Mouse (Mus musculus) left cerebral cortex, adult 2 months (tissue): ENCODE results near the gene Rnf31. TPM values are rescaled to one million over a fixed set of nuclear protein-coding genes. Genes with fewer than 3 reads are reported as not detected.

Experiments used
- DNase-seq, 2 experiments: peaks; one replicate each; pipeline ENCODE4 v3.0.0; 2021 to 2022; ENCODE audit warnings: low spot score in 2 of 2, mixed read lengths in 1 of 2; ENCODE audit errors: extremely low spot score in 1 of 2
- H3K27ac ChIP-seq: fragments of 200-600 bp; 2 replicates; pipeline ENCODE4 v1.8.1; 2022
- H3K4me3 ChIP-seq: fragments of 200-600 bp; 2 replicates; pipeline ENCODE4 v1.8.1; 2022
- CTCF ChIP-seq: fragments of 200-600 bp; IDR thresholded peaks from 2 replicates; pipeline ENCODE4 v1.8.1; 2022; ENCODE audit warnings: antibody characterized with exemption, mild to moderate bottlenecking, moderate library complexity
- intact Hi-C: fragments of 180-260 bp; cut with DNase I; formaldehyde crosslinking; loops from one replicate; pipeline ENCODE4 v1.15.1; 2025
- total RNA-seq, 2 experiments: library from RNA; stranded (reverse); gene quantifications; 2 replicates each; pipeline ENCODE4 v1.2.3; 2021

Rnf31 gene
- total RNA-seq, 2 experiments from 2014 or later, result 40.9 to 43.4 TPM

DNA sequence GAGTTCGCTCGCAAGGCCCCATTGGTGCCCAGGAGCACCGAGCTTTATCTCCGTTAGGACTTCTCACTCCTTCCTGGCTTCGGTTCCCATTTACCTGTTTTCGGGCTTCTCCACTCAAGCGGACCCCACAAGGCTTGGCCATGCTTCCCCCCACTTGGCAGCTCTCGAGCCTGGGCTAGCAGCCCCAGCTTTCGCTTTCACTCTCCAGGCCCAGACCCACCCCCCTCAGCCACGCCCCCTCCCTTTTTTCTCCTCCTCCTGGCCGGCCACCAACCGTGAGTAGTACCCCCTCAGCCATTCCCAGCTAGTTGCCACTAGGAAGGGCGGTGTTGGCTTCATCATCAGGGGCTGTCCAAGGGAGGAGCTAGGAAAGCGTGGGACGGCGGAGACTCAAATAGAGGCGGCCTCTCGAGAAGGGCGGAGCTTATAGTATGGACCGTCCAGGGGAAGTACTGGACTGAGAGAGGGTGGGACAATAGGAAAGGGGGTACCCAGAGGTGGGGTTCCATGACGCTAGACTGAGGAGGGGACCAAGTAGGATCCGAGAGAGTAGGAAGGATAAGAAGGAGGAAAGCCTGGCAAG is 669 bp upstream of the Rnf31 start, which contains the start of gene Psme2:
Gene Psme2 (minus strand): TSS at position 366 of the 583 bp plus-strand sequence.
- peak; percentile 86 to 88 for DNase-seq
- TF ChIP-seq CTCF, result no peak
- intact Hi-C loops, result loop anchor here (1.0 kb wide), 1 partner anchor 31 kb away; the partner anchor contains the start of genes A730061H03Rik and Dcaf11
- H3K27ac ChIP-seq, result peak within 1 kb of the TSS; percentile 94
- peak within 1 kb of the TSS; percentile 91 for H3K4me3 ChIP-seq

DNA sequence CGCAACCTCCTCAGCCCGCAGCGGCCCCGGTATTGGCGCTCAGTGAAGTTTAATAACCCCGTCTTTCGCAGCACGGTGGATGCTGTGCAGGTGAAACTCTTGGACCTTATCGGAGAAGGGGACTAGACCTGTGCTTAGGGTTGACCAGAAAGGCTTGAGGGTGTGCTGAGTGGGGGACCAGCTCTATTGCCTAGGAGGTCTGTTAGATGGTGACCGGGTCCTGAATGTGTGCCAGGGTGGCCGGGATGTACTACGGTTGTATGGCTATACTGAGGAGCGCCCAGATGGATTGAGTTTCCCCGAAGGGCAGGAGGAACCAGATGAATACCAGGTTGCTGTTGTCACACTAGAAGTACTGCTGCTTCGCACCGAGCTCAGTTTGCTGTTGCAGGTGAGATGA is 718 bp downstream of the Rnf31 start:
- peak overlapping the region; percentile 91 for H3K4me3 ChIP-seq
- DNase-seq, result no peak
- peak overlapping the region; percentile 79; the same call in 1 of the 2 replicates for H3K27ac ChIP-seq
- intact Hi-C loops, result no loop called here
- TF ChIP-seq CTCF, result no peak

DNA sequence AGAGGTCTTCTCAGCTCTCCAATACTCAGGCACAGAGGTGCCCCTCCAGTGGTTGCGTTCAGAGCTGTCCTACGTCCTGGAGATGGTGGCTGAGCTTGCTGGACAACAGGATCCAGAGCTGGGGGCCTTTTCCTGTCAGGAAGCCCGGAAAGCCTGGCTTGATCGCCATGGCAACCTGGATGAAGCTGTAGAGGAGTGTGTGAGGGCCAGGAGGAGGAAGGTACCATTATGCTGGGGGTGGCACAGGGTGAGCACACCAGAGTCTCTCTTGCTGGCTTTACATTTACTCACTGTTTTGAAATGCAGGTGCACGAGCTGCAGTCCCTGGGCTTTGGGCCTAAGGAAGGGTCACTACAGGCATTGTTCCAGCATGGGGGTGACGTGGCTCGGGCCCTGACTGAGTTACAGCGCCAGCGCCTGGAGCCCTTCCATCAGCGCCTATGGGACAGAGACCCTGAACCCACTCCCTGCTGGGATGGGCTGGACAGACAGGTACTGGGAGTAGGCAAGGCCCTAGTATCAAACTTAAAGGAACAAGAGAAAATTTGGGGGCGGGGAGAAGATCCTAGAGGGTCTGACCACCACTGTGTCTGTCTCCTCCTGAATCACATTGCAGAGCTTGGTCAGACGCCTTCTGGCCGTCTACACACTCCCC is 4.7 kb downstream of the Rnf31 start:
- Histone ChIP-seq H3K4me3 (no peak overlapping the region), H3K27ac (no peak overlapping the region)
- intact Hi-C loops, result no loop called here
- TF ChIP-seq CTCF, result no peak
- DNase-seq, result no peak

DNA sequence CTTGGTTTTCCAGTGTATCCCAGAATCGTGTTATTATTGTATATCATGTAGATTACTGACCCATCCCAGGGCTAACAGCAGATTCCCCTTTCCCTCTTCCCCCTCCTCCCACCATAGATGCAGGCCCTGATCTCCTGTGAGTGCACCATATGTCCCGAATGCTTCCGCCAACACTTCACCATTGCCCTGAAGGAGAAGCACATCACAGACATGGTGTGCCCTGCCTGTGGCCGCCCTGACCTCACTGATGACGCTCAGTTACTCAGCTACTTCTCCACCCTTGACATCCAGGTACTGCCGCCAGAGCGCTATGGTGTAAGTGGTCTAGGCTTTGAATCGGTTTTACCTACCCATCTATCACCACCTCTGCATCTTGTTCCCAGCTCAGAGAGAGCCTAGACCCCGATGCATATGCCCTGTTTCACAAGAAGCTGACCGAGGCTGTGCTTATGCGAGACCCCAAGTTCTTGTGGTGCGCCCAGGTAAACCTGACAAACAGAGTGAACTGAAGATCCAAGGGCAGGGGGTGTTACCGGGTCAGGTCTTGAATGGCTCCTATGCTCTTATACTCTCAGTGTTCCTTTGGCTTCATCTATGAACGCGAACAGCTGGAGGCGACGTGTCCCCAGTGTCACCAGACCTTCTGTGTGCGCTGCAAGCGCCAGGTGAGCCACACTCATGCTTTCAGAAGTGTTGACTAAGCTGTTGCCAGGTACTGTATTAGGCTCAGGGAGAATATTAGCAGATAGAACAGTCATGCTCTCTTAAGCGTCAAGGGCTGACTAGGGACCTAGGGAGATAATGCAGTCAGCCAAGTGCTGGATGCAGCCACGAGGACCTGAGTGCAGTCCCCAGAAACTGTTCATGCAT is 7.2 kb downstream of the Rnf31 start:
- no peak overlapping the region for H3K4me3 ChIP-seq
- no peak for DNase-seq
- no peak for TF ChIP-seq CTCF
- no peak overlapping the region for H3K27ac ChIP-seq
- intact Hi-C loops, result no loop called here

DNA sequence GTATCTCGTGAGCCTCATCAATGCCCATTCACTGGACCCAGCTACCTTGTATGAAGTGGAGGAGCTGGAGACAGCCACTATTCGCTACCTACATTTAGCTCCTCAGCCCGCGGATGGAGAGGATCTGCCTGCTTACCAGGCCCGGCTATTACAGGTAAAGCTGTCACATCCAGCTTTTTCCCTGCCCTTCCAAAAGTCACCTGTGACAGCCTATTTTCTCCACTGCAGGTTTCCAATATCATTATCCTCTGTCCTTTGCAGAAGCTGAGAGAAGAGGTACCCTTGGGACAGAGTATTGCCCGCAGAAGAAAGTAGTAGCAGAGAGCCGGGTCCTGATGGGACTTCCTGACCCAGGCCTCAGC is 11.7 kb downstream of the Rnf31 start, which contains the start of gene Irf9:
Gene Irf9 (plus strand): TSS at position 301 of the 362 bp plus-strand sequence.
- no peak for DNase-seq
- TF ChIP-seq CTCF, result no peak
- peak within 1 kb of the TSS; percentile 44 for H3K4me3 ChIP-seq
- intact Hi-C loops, result no loop called here
- peak within 1 kb of the TSS; percentile 78 for H3K27ac ChIP-seq

DNA sequence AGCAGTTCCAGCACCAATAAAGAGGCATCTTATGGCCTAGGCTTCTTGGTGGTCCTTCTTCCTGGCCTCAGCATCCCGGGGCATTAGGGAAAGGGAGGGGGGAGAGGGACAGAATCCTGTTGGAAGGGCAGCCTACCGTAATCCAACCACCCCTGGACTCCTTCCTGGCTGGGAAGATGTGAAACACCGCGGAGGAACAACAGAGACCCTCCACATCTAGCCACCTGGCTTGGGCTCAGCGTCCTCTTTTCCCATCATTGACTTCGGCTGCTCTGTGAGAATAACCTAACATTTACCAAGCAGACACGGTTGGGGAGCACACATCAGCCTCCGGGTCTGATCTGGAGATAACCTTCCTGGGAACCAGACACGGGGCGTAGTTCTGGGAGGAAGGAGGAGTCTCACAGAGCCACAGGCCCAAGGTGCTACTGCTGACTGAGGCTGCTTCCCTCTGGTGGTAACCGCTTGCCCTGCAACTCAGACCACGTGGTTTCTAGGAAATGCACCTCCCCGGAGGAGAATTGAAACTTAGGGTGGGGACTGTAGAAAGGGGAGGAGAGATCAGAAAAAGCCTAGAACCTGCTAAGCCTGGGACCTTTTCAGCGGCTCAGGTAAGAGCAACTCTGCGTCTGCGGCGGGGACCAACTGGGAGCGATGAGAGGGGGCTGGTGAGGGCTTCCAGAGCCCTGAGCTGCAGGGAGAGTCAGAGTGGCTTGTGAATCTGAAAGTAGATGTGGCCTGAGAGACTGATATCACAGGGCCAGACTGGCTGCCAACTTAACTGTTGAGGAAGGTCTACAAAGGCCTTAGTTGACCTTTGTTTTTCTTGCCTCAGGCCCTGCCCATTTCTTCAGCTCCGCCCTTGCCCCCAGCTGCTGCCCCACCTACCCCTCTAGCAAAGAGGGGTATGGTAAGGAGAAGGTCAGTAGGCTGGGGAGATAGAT is 12.4 kb downstream of the Rnf31 start:
- intact Hi-C loops, result no loop called here
- H3K27ac ChIP-seq, result peak overlapping the region; percentile 78
- peak; percentile 92 for TF ChIP-seq CTCF
- peak; percentile 82 to 86 for DNase-seq
- peak overlapping the region; percentile 44 for H3K4me3 ChIP-seq

DNA sequence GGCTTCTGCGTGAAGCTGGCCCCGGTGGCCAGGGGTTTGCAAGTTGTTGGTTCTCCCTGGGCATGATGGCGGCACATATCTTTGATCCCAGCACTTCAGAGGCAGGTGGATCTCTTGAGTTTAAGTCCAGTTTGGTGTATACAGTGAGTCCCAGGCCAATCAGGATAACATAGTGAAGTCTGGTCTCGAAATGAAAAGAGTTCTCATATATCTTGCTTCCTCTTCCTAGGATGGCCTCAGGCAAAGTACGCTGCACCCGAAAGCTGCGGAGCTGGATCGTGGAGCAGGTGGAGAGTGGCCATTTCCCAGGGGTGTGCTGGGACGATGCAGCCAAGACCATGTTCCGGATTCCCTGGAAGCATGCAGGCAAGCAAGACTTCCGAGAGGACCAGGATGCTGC is 13.3 kb downstream of the Rnf31 start:
- intact Hi-C loops, result no loop called here
- H3K27ac ChIP-seq, result no peak overlapping the region

DNA sequence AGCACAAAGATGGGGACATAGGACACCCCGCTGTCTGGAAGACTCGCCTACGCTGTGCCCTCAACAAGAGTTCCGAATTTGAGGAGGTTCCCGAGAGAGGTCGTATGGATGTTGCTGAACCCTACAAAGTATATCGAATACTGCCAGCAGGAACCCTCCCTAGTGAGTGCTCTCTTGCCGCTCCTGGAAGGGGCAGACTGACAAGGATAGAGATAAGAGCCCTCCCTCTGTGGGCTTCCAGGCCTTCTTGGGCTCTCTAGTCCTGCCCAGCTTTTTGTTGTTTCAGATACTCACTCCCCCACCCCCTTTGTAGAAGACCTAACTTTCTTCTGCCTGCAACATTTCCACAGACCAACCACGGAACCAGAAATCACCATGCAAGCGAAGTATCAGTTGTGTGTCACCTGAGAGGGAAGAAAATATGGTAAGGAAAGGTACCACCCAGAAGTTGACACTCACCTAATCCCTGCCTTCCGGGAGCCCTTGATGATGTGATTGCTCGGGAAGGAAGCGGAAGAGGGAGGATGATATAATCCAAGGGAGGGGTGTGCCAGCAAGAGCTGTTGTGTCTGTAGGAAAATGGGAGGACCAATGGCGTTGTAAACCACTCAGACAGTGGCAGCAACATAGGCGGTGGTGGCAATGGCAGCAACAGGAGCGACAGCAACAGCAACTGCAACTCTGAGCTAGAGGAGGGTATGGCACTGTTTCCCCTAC is 14.4 kb downstream of the Rnf31 start:
- TF ChIP-seq CTCF, result no peak
- H3K4me3 ChIP-seq, result no peak overlapping the region
- no peak overlapping the region for H3K27ac ChIP-seq
- intact Hi-C loops, result no loop called here
- no peak for DNase-seq

More for the DNA sequence above, 13.3 kb downstream of the Rnf31 start:
- TF ChIP-seq CTCF, result no peak
- no peak for DNase-seq
- H3K4me3 ChIP-seq, result no peak overlapping the region

DNA sequence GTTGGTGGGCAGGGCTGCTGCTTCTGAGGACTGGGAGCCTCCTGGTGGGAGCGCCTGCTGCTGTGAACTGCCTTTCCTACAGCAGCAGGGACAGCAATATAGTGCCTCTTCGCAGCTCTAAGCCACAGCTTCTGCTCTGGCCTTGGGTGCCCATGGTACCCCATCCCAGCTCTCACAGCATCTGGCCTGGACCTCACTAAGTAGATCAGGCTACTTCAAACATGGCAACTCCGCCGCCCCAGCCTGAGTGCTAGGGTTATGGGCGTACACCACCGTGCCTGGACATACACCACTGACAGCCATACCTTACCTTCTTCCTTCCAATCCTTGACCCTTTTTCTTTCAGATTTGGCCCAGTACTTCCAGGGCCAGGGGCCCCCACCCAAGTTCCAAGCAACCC is 16.8 kb downstream of the Rnf31 start:
- intact Hi-C loops, result no loop called here
- TF ChIP-seq CTCF, result no peak
- Histone ChIP-seq H3K4me3 (no peak overlapping the region), H3K27ac (no peak overlapping the region)
- no peak for DNase-seq

DNA sequence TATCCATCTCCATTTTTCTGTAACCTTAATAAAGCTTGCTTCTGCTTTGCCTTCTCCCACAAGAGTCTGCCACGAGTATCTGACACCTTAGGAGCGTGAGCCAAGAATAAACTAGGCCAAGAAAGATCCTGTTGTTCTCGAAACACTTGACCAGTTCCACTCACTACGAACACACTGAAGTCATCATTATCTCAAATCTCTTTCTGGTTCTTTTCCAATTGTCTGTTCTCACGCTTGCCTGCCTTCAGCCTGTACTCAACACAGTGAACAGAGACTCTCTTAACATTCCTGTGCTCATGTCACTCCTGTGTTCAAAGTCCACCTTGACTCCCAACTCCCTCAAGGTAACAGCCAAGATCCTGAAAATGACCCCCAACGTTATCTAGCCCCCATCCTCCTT is 21.8 kb downstream of the Rnf31 start:
- intact Hi-C loops, result no loop called here
- no peak for TF ChIP-seq CTCF
- Histone ChIP-seq H3K27ac (no peak overlapping the region), H3K4me3 (no peak overlapping the region)
- DNase-seq, result no peak
